Mouse (Mus musculus) lung, postnatal 25 days (tissue): ENCODE results near the gene Ltb4r2.

Experiments used
- DNase-seq: peaks from one replicate; pipeline ENCODE4 v3.0.0; 2022; ENCODE audit warnings: low spot score

The Ltb4r2 gene

GRCm38 (mm10) chr14:55737086-55737687 is 24.0 kb upstream of the Ltb4r2 start:
- DNase-seq, result no peak

- DNase-seq, result peak; percentile 90
These were observed 17.5 kb upstream of the Ltb4r2 start for GRCm38 (mm10) chr14:55743711-55744110.

- DNase-seq, result peak; percentile 87
These were observed 15.9 kb upstream of the Ltb4r2 start, which contains the start of the genes Dhrs1 and Nop9 for GRCm38 (mm10) chr14:55745180-55745860. Gene Dhrs1, minus strand, starts transcription at chr14:55745690. Gene Nop9, plus strand, starts transcription at chr14:55745693.

GRCm38 (mm10) chr14:55745861-55746237 is 15.4 kb upstream of the Ltb4r2 start:
- no peak for DNase-seq

GRCm38 (mm10) chr14:55747051-55747847 is 14.0 kb upstream of the Ltb4r2 start:
- no peak for DNase-seq

- no peak for DNase-seq
These were observed 3.7 kb upstream of the Ltb4r2 start for GRCm38 (mm10) chr14:55757566-55757965.

GRCm38 (mm10) chr14:55758363-55758784 is 2.9 kb upstream of the Ltb4r2 start, which contains the start of gene Cideb:
Gene Cideb, minus strand, starts transcription at chr14:55758458.
- peak; percentile 63 for DNase-seq

- DNase-seq, result peak; percentile 86
These were observed 1.1 kb upstream of the Ltb4r2 start for GRCm38 (mm10) chr14:55760156-55760555.

- DNase-seq, result no peak
These were observed 983 bp downstream of the Ltb4r2 start for GRCm38 (mm10) chr14:55762001-55762821.

GRCm38 (mm10) chr14:55763166-55763565 is 1.9 kb downstream of the Ltb4r2 start:
- peak; percentile 74 for DNase-seq

GRCm38 (mm10) chr14:55765696-55766095 is 4.5 kb downstream of the Ltb4r2 start, which contains the start of gene Ltb4r1:
Gene Ltb4r1, plus strand, starts transcription at chr14:55765962.
- DNase-seq, result no peak

GRCm38 (mm10) chr14:55767519-55768414 is 6.5 kb downstream of the Ltb4r2 start:
- peak; percentile 59 for DNase-seq

GRCm38 (mm10) chr14:55768555-55768954 is 7.3 kb downstream of the Ltb4r2 start:
- DNase-seq, result peak; percentile 52

- DNase-seq, result no peak
These were observed 8.0 kb downstream of the Ltb4r2 start for GRCm38 (mm10) chr14:55769087-55769703.

- DNase-seq, result no peak
These were observed 15.5 kb downstream of the Ltb4r2 start for GRCm38 (mm10) chr14:55776711-55777110.

GRCm38 (mm10) chr14:55777176-55777575 is 15.9 kb downstream of the Ltb4r2 start:
- DNase-seq, result no peak

GRCm38 (mm10) chr14:55777806-55778205 is 16.6 kb downstream of the Ltb4r2 start:
- DNase-seq, result no peak

- no peak for DNase-seq
These were observed 17.5 kb downstream of the Ltb4r2 start for GRCm38 (mm10) chr14:55778686-55779085.

- DNase-seq, result no peak
These were observed 18.4 kb downstream of the Ltb4r2 start for GRCm38 (mm10) chr14:55779656-55780055.

- no peak for DNase-seq
These were observed 19.5 kb downstream of the Ltb4r2 start for GRCm38 (mm10) chr14:55780736-55781135.
